Mouse (Mus musculus) intestine, embryonic 16.5 days (tissue): ENCODE measurements around the gene Etv6. TPM values are rescaled to one million over a fixed set of nuclear protein-coding genes. Genes with fewer than 3 reads are reported as not detected.

Source experiments
- ATAC-seq: fragments of 200-750 bp; cut with Nextera tagmentation; 2 replicates; pipeline ENCODE4 v1.8.0; 2017; ENCODE audit warnings: moderate TSS enrichment, moderate library complexity
- H3K27ac ChIP-seq: fragments of 300-500 bp; sonication (generic); 2 replicates; pipeline ENCODE4 v1.5.1; 2014; ENCODE audit warnings: mild to moderate bottlenecking, low read length
- H3K27me3 ChIP-seq: fragments of 300-500 bp; sonication (generic); replicated peaks from 2 replicates; pipeline ENCODE4 v1.6.1; 2014; ENCODE audit warnings: low read length, control low read depth, mixed read lengths; ENCODE audit not compliant: control insufficient read depth, insufficient read depth
- H3K36me3 ChIP-seq: fragments of 300-500 bp; sonication (generic); 2 replicates; pipeline ENCODE4 v1.6.1; 2014; ENCODE audit warnings: low read length, control low read depth; ENCODE audit not compliant: control insufficient read depth, insufficient read depth
- H3K4me1 ChIP-seq: fragments of 300-500 bp; sonication (generic); 2 replicates; pipeline ENCODE4 v1.6.1; 2014; ENCODE audit warnings: low read length, control low read depth, mixed read lengths; ENCODE audit not compliant: control insufficient read depth, insufficient read depth
- H3K4me2 ChIP-seq: fragments of 300-500 bp; sonication (generic); 2 replicates; pipeline ENCODE4 v1.6.1; 2014; ENCODE audit warnings: low read depth, low read length, control low read depth
- H3K4me3 ChIP-seq: fragments of 300-500 bp; sonication (generic); 2 replicates; pipeline ENCODE4 v1.5.1; 2014; ENCODE audit warnings: mild to moderate bottlenecking, low read length
- H3K9ac ChIP-seq: fragments of 300-500 bp; sonication (generic); 2 replicates; pipeline ENCODE4 v1.6.1; 2014; ENCODE audit warnings: low read depth, low read length
- H3K9me3 ChIP-seq: fragments of 300-500 bp; sonication (generic); 2 replicates; pipeline ENCODE4 v1.6.1; 2016; ENCODE audit warnings: low read length, control low read depth; ENCODE audit not compliant: control insufficient read depth
- WGBS: fragments of 180-500 bp; shearing (Covaris S2); extraction: QIAGEN DNeasy Blood & Tissue Kit; methylation state at CpG from one replicate; pipeline ENCODE4 v1.1.7; 2014; 5-methylcytosine and 5-hydroxymethylcytosine counted together
- polyA plus RNA-seq: library from polyadenylated mRNA; unstranded; fragments of >200 nt; fragmentation: Nextera tagmentation; extraction: Ambion mirVana; gene quantifications from 2 replicates; pipeline ENCODE4 v1.2.1, GENCODE M21; 2015

Etv6 gene
- polyA plus RNA-seq, 1 experiment from 2014 or later, result 10.4 TPM

GRCm38 (mm10) chr6:134119136-134119535, 83.6 kb downstream of the Etv6 start:
- Histone ChIP-seq H3K9ac (no peak overlapping the region), H3K27me3 (no peaks in the 10 kb centered on the region), H3K27ac (no peak overlapping the region), H3K4me1 (peaks cover 11% of the 10 kb centered on the region), H3K4me2 (no peak overlapping the region), H3K4me3 (no peak overlapping the region), H3K9me3 (no peaks in the 10 kb centered on the region), H3K36me3 (no peaks in the 10 kb centered on the region)
- peak; percentile 81 for ATAC-seq
- 7% methylated on average over 4 of the region's 4 CpGs for WGBS

GRCm38 (mm10) chr6:134120227-134120626, 84.7 kb downstream of the Etv6 start:
- no peak for ATAC-seq
- Histone ChIP-seq H3K4me2 (no peak overlapping the region), H3K4me3 (no peak overlapping the region), H3K27ac (no peak overlapping the region), H3K36me3 (no peaks in the 10 kb centered on the region), H3K4me1 (peaks cover 11% of the 10 kb centered on the region), H3K9ac (no peak overlapping the region), H3K9me3 (no peaks in the 10 kb centered on the region), H3K27me3 (no peaks in the 10 kb centered on the region)
- WGBS, result 61% methylated on average over 4 of the region's 4 CpGs

GRCm38 (mm10) chr6:134120712-134121111, 85.2 kb downstream of the Etv6 start:
- Histone ChIP-seq H3K4me3 (no peak overlapping the region), H3K36me3 (no peaks in the 10 kb centered on the region), H3K4me2 (no peak overlapping the region), H3K27ac (no peak overlapping the region), H3K4me1 (peaks cover 11% of the 10 kb centered on the region), H3K9ac (no peak overlapping the region), H3K9me3 (no peaks in the 10 kb centered on the region), H3K27me3 (no peaks in the 10 kb centered on the region)
- 63% methylated on average over 12 of the region's 12 CpGs for WGBS
- no peak for ATAC-seq

- Histone ChIP-seq H3K27me3 (no peaks in the 10 kb centered on the region), H3K9ac (no peak overlapping the region), H3K4me3 (no peak overlapping the region), H3K4me2 (no peak overlapping the region), H3K9me3 (no peaks in the 10 kb centered on the region), H3K4me1 (peaks cover 6% of the 10 kb centered on the region), H3K27ac (no peak overlapping the region), H3K36me3 (no peaks in the 10 kb centered on the region)
- ATAC-seq, result no peak
- 86% methylated on average over 5 of the region's 5 CpGs for WGBS
Measured at GRCm38 (mm10) chr6:134122945-134123344, 87.4 kb downstream of the Etv6 start.

- Histone ChIP-seq H3K27me3 (no peaks in the 10 kb centered on the region), H3K4me3 (no peak overlapping the region), H3K4me1 (peaks cover 6% of the 10 kb centered on the region), H3K27ac (no peak overlapping the region), H3K9me3 (no peaks in the 10 kb centered on the region), H3K9ac (no peak overlapping the region), H3K4me2 (no peak overlapping the region), H3K36me3 (no peaks in the 10 kb centered on the region)
- 78% methylated on average over 7 of the region's 7 CpGs for WGBS
- no peak for ATAC-seq
Measured at GRCm38 (mm10) chr6:134123474-134123873, 88.0 kb downstream of the Etv6 start.

- Histone ChIP-seq H3K9me3 (0 out of 2 replicates have a peak, but pooled peaks cover 3% of the 10 kb centered on the region), H3K4me3 (no peak overlapping the region), H3K4me1 (peaks cover 2% of the 10 kb centered on the region), H3K36me3 (peaks cover 3% of the 10 kb centered on the region), H3K27me3 (no peaks in the 10 kb centered on the region), H3K9ac (no peak overlapping the region), H3K4me2 (no peak overlapping the region), H3K27ac (no peak overlapping the region)
- 93% methylated on average over 10 of the region's 10 CpGs for WGBS
- ATAC-seq, result no peak
Measured at GRCm38 (mm10) chr6:134124256-134124655, 88.8 kb downstream of the Etv6 start.

GRCm38 (mm10) chr6:134127996-134128395, 92.5 kb downstream of the Etv6 start:
- Histone ChIP-seq H3K9me3 (0 out of 2 replicates have a peak, but pooled peaks cover 4% of the 10 kb centered on the region), H3K4me3 (no peak overlapping the region), H3K9ac (no peak overlapping the region), H3K4me2 (no peak overlapping the region), H3K27ac (no peak overlapping the region), H3K4me1 (no peaks in the 10 kb centered on the region; the same call in 1 of the 2 replicates), H3K27me3 (no peaks in the 10 kb centered on the region), H3K36me3 (peaks cover 5% of the 10 kb centered on the region)
- no peak for ATAC-seq
- WGBS, result 88% methylated on average over 6 of the region's 6 CpGs

- Histone ChIP-seq H3K9ac (no peak overlapping the region), H3K27ac (no peak overlapping the region), H3K4me2 (no peak overlapping the region), H3K4me1 (peaks cover 3% of the 10 kb centered on the region; the same call in 1 of the 2 replicates), H3K27me3 (no peaks in the 10 kb centered on the region), H3K9me3 (0 out of 2 replicates have a peak, but pooled peaks cover 4% of the 10 kb centered on the region), H3K4me3 (no peak overlapping the region), H3K36me3 (peaks cover 5% of the 10 kb centered on the region)
- 92% methylated on average over 13 of the region's 13 CpGs for WGBS
- no peak for ATAC-seq
Measured at GRCm38 (mm10) chr6:134128594-134128993, 93.1 kb downstream of the Etv6 start.

GRCm38 (mm10) chr6:134129848-134130247, 94.3 kb downstream of the Etv6 start:
- H3K4me1 ChIP-seq, result peaks cover 3% of the 10 kb centered on the region; the same call in 1 of the 2 replicates
- H3K4me2 ChIP-seq, result no peak overlapping the region
- H3K9ac ChIP-seq, result no peak overlapping the region
- H3K9me3 ChIP-seq, result 0 out of 2 replicates have a peak, but pooled peaks cover 4% of the 10 kb centered on the region
- ATAC-seq, result no peak
- no peaks in the 10 kb centered on the region for H3K27me3 ChIP-seq
- peaks cover 5% of the 10 kb centered on the region for H3K36me3 ChIP-seq
- H3K27ac ChIP-seq, result no peak overlapping the region
- 88% methylated on average over 7 of the region's 7 CpGs for WGBS
- no peak overlapping the region for H3K4me3 ChIP-seq

GRCm38 (mm10) chr6:134130816-134131215, 95.3 kb downstream of the Etv6 start:
- Histone ChIP-seq H3K9me3 (0 out of 2 replicates have a peak, but pooled peaks cover 4% of the 10 kb centered on the region), H3K4me3 (no peak overlapping the region), H3K9ac (no peak overlapping the region), H3K4me1 (peaks cover 3% of the 10 kb centered on the region; the same call in 1 of the 2 replicates), H3K36me3 (peaks cover 5% of the 10 kb centered on the region), H3K4me2 (no peak overlapping the region), H3K27me3 (no peaks in the 10 kb centered on the region), H3K27ac (no peak overlapping the region)
- ATAC-seq, result no peak
- 91% methylated on average over 5 of the region's 5 CpGs for WGBS
